Mouse (Mus musculus): ENCODE measurements around the gene Mfap2.

GRCm38 (mm10) chr4:141010118-141010517, at the start of gene Mfap2:
- TF ChIP-seq CTCF (conservative IDR thresholded peaks at IDR 0.05; ENCODE audit: low read length), result no peak
- TF ChIP-seq POU5F1 (IDR thresholded peaks at IDR 0.05; ENCODE audit: borderline replicate concordance, low read length), result no peak
- no peak for TF ChIP-seq NANOG (IDR thresholded peaks at IDR 0.05; ENCODE audit: borderline replicate concordance, low read length)

All from E14TG2a.4 (cell line).